Mouse (Mus musculus) T-helper 2 cell (primary cell): ENCODE results near the gene Ccdc115.
"Not testable (repeated sequence)": the region's sequence is repeated elsewhere in the genome, so short reads cannot be mapped to it uniquely, and the experiment has no call there.

Experiments
- in situ Hi-C: fragments of 300-600 bp; cut with MboI, MseI; formaldehyde crosslinking; loops from one replicate; pipeline ENCODE4 v1.15.1; 2025; ENCODE audit warnings: high pct_unique_total_duplicates

Ccdc115 gene

GRCm38 (mm10) chr1:34439961-34440630 is 624 bp upstream of the Ccdc115 start:
- in situ Hi-C loops = no loop called here

DNA sequence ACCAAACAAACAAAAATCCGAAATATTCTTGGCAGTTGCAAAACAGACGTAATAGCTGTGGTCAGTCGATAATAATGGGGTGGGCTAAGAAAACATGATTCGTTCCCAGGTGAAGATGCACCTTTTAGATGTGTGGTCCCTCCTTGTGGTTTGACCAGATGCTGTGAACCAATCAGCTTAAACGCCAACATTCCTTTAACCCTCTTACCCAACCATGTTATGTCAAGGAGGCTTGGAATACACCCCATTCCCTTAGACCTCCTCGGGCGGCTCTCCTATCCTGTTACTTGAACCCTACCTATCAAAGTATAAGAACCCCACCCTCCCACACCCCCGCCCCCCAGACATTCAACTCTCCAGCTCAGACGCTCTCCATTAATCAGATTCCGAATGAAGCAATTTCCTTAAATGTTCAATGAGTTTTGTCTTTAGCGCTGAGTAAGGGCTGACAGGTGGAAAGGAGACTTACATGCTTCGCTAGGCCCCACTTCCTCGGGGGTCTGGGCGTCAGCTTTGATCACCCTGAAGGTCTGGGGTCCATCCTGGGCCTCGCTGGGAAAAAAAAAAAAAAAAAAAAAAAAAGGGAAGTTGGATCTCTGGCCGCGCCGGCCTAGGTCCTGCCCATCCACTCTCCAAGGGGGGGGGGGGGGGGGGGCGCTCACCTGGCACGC is 956 bp downstream of the Ccdc115 start:
- in situ Hi-C loops = no loop called here

DNA sequence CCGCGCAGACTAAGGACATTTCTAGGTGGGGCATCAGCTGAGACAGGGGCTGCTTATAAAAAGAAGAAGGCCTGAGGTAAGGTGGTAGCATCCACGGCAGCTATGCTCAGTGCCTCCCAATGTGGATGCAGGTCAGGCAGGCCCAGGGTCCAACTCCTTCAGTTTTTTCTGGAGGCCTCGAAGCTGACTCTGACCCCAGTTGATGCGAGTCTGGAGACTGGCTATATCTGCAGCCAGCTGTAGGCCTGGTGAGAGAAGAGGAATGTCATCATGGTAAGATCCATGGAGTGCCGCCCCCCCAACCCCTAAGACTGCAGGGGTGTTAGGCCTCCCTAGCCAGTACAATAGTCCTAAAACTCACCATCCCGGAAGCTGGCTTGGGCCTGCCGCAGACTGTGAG is 2.1 kb downstream of the Ccdc115 start:
- in situ Hi-C loops = not testable (repeated sequence)

GRCm38 (mm10) chr1:34436374-34436773 is 3.1 kb downstream of the Ccdc115 start:
- in situ Hi-C loops = no loop called here

GRCm38 (mm10) chr1:34435371-34436120 is 3.9 kb downstream of the Ccdc115 start:
- in situ Hi-C loops = no loop called here

DNA sequence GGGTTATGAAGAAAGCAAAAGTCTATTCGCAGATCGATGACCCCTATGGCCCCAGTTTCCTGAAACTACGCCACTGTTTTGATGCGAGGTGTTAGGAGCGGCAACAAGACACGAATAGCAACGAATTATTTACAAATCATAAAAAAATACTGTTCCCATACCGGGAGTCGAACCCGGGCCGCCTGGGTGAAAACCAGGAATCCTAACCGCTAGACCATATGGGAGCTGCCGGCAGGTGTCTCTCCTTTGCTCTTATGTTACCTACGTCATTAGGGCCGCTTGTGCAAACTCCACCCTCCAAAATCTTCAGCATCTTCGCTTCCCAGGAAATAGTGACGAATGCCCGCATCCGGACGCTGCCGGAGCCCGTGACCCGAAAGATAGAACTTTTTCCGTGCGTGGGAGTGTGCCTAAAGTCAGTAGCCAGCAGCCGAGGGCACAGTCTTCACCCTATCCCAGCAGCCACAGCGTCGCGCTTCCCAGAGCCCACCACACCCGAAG is 4.8 kb downstream of the Ccdc115 start:
- in situ Hi-C loops = no loop called here

- in situ Hi-C loops = no loop called here
Measured at GRCm38 (mm10) chr1:34433891-34434521, 5.5 kb downstream of the Ccdc115 start.

GRCm38 (mm10) chr1:34432776-34433481 is 6.5 kb downstream of the Ccdc115 start:
- in situ Hi-C loops = no loop called here

- in situ Hi-C loops = no loop called here
Measured at GRCm38 (mm10) chr1:34432411-34432775, 7.1 kb downstream of the Ccdc115 start.

- in situ Hi-C loops = no loop called here
Measured at GRCm38 (mm10) chr1:34431431-34431830, 8.0 kb downstream of the Ccdc115 start.

- in situ Hi-C loops = no loop called here
Measured at GRCm38 (mm10) chr1:34430981-34431380, 8.5 kb downstream of the Ccdc115 start.

- in situ Hi-C loops = no loop called here
Measured at GRCm38 (mm10) chr1:34429281-34429680, 10.2 kb downstream of the Ccdc115 start.

- in situ Hi-C loops = no loop called here
Measured at GRCm38 (mm10) chr1:34428466-34428865, 11.0 kb downstream of the Ccdc115 start.

DNA sequence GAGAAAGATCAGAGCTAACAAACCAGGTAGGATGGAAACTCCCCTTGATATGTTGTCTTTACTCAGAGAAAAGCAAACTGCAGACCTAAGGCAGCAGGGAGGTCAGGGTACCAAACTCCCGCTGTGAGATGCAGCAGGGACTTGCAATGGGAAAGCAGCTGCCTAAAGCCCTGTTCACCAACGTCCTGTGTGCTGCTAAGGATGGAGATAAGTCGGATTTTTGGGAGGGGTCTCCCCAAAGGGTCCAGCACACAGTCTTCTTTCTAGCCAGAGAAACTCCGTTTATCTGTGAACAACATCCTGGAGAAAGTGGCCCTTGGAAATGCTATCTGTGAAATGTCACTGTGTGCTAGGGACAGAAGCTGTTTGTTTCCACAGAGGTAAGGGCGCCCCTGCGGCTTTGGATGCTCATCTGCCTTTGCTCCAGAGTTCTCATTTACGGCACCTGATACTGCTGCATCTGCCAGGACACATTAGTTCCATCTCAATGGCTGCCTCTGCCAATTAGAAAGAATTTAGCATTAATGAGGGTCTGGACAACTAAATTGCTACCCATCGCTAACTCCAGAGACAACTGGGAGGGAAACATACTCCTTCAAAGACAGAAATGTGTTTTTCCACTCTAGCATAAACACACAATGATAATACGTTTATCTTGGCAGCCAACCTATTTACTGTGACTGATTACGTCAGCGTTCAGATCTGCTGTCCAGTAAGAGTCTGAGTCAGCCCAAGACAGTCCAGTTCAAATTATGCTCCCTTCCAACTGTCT is 40.1 kb downstream of the Ccdc115 start:
- in situ Hi-C loops = no loop called here

DNA sequence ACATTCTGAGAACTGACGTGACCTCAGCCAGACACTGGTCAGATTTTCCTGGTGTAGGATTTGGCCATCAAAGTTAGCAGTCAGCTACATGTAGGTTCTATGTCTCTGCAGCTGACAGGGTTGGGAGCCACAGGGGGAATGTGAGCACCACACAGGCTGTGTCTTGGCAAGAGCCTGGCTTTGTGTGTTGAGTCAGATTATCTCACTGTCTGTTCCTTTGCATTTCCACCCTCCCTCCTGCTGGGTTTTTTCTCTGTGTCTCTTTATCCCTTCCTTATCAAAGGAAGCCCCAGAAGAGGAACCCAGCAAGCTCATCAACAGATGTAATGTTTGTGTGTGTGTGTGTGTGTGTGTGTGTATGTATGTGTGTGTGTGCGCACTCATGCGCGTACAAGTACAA is 43.2 kb downstream of the Ccdc115 start:
- in situ Hi-C loops = no loop called here

GRCm38 (mm10) chr1:34389234-34389891 is 50.1 kb downstream of the Ccdc115 start:
- in situ Hi-C loops = no loop called here

DNA sequence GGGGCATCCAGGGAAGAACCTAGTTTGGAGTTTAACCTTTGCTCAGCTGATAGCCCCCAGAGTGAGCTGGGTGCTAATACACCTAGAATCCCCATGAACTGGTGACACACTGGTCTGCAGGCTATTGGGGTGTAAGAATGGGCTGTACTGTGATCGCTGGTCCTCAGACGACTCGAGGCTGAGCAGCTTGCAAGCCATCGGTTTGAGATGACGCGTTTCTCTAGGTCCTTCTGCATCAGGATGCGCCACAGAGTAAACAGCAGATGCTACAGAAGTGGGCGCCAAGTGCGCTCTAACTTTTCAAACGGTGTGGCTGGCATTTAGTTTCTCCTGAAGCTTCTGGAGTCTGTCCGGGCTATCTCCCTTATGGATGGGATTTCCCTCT is 50.6 kb downstream of the Ccdc115 start:
- in situ Hi-C loops = no loop called here

DNA sequence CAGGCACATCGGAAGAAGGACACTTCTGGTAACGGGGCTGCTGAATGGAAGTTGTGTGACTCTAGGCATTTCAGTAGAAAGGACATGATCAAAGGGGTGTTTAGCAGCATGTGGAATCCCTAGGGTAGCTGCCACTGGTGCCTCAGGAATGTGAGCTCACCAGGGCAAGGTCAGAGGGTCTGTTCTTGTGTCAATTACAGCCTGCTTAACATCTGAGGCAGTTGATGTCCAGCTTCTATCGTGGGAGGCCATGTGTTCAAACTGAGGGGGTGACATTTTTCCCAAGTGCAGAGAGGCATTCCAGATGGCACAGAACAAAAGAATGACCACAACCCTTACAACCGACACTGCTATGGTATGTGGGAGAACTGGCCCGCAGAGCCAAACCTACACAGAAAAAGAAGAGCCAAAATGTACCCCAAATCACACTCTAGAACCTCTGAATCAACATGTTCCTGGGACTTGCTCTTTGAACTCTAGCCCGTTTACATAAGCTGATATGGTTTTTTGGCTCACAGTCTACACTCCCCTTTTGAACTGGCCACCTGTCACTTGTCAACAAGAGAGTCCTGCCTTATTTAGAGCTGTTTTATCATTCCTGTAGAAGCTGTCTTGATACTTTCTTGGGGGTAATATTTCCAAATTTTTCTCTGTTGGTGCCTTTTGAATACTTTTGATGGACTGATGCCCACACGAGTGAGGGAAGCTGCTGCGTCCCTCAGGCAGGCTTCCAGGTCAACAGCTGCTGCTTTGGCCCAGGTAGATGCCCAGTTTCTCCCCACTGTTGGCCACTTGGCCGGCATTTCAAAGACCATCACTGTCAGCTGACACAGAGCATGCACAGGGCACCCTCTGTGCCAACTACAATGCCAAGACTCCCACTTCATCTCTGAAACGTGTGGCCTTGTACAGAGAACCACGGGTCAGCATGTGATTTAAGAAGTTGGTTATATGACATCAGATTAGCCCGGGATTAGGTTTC is 51.8 kb downstream of the Ccdc115 start:
- in situ Hi-C loops = no loop called here
